Mouse (Mus musculus) midbrain, postnatal 0 days (tissue): Measurements from ENCODE around the gene Gm10198. TPM values are rescaled to one million over a fixed set of nuclear protein-coding genes. Genes with fewer than 3 reads are reported as not detected.

ENCODE experiments used
- ATAC-seq: fragments of 200-750 bp; cut with Nextera tagmentation; 2 replicates; pipeline ENCODE4 v1.8.0; 2017; ENCODE audit warnings: moderate number of reproducible peaks, mild to moderate bottlenecking, moderate TSS enrichment, moderate library complexity; ENCODE audit not compliant: low FRiP score
- DNase-seq: peaks from one replicate; pipeline ENCODE4 v3.0.0-alpha.2; 2015; ENCODE audit warnings: low spot score
- H3K27ac ChIP-seq: fragments of 300-500 bp; sonication (generic); 2 replicates; pipeline ENCODE4 v1.5.1; 2014; ENCODE audit warnings: low read depth, mild to moderate bottlenecking, low read length, mixed read lengths
- H3K27me3 ChIP-seq: fragments of 300-500 bp; sonication (generic); 2 replicates; pipeline ENCODE4 v1.6.1; 2014; ENCODE audit warnings: low read length, control low read depth, mixed read lengths; ENCODE audit not compliant: insufficient read depth
- H3K36me3 ChIP-seq: fragments of 300-500 bp; sonication (generic); 2 replicates; pipeline ENCODE4 v1.6.1; 2014; ENCODE audit warnings: low read length, control low read depth, mixed read lengths; ENCODE audit not compliant: insufficient read depth
- H3K4me1 ChIP-seq: fragments of 300-500 bp; sonication (generic); 2 replicates; pipeline ENCODE4 v1.6.1; 2014; ENCODE audit warnings: mild to moderate bottlenecking, control low read depth, antibody characterized with exemption, low read length, mixed read lengths; ENCODE audit not compliant: insufficient read depth
- H3K4me2 ChIP-seq: fragments of 300-500 bp; sonication (generic); 2 replicates; pipeline ENCODE4 v1.6.1; 2014; ENCODE audit warnings: low read depth, mild to moderate bottlenecking, low read length, mixed read lengths; ENCODE audit not compliant: poor library complexity, severe bottlenecking
- H3K4me3 ChIP-seq: fragments of 300-500 bp; sonication (generic); 2 replicates; pipeline ENCODE4 v1.5.1; 2014; ENCODE audit warnings: low read depth, mild to moderate bottlenecking, low read length, moderate library complexity
- H3K9ac ChIP-seq: fragments of 300-500 bp; sonication (generic); replicated peaks from 2 replicates; pipeline ENCODE4 v1.6.1; 2014; ENCODE audit warnings: mild to moderate bottlenecking, low read length, moderate library complexity, mixed read lengths; ENCODE audit not compliant: poor library complexity, severe bottlenecking
- H3K9me3 ChIP-seq: fragments of 300-500 bp; sonication (generic); 2 replicates; pipeline ENCODE4 v1.6.1; 2016; ENCODE audit warnings: low read length, control low read depth
- CTCF ChIP-seq: IDR thresholded peaks from 2 replicates; pipeline ENCODE4 v1.5.1; 2016; ENCODE audit warnings: antibody characterized with exemption, mild to moderate bottlenecking
- WGBS: fragments of 180-500 bp; shearing (Covaris S2); extraction: QIAGEN DNeasy Blood & Tissue Kit; methylation state at CpG from one replicate; pipeline ENCODE4 v1.1.7; 2014; 5-methylcytosine and 5-hydroxymethylcytosine counted together
- polyA plus RNA-seq: library from polyadenylated mRNA; unstranded; fragments of >200 nt; fragmentation: Nextera tagmentation; extraction: Ambion mirVana; gene quantifications from 2 replicates; pipeline ENCODE4 v1.2.1, GENCODE M21; 2015
- total RNA-seq: library from RNA; depleted of rRNA; stranded (reverse); fragments of >200 nt; gene quantifications from 2 replicates; pipeline ENCODE4 v1.2.3, GENCODE M21; 2014

Gene Gm10198
- total and polyA plus RNA-seq, 2 experiments from 2014 or later: not detected

- ATAC-seq: no peak
- H3K27me3 ChIP-seq: no peaks in the 10 kb centered on the region
- no peaks in the 10 kb centered on the region for H3K9me3 ChIP-seq
- 77% methylated on average over 4 of the region's 4 CpGs for WGBS
- no peak for TF ChIP-seq CTCF
- no peak overlapping the region for H3K4me2 ChIP-seq
- no peak for DNase-seq
- H3K4me1 ChIP-seq: no peaks in the 10 kb centered on the region
- no peak overlapping the region for H3K27ac ChIP-seq
- no peak overlapping the region for H3K9ac ChIP-seq
- H3K36me3 ChIP-seq: no peaks in the 10 kb centered on the region
- H3K4me3 ChIP-seq: no peak overlapping the region
Observed at GRCm38 (mm10) chr13:111556375-111556774, 36.2 kb upstream of the Gm10198 start.

GRCm38 (mm10) chr13:111560152-111560551, 32.4 kb upstream of the Gm10198 start:
- 91% methylated on average over 3 of the region's 3 CpGs for WGBS
- Histone ChIP-seq H3K9ac (no peak overlapping the region), H3K27ac (no peak overlapping the region), H3K4me3 (no peak overlapping the region), H3K9me3 (no peaks in the 10 kb centered on the region), H3K27me3 (no peaks in the 10 kb centered on the region), H3K36me3 (no peaks in the 10 kb centered on the region), H3K4me2 (no peak overlapping the region), H3K4me1 (no peaks in the 10 kb centered on the region)
- 0 out of 2 replicates have a peak, but pooled peaks have one; percentile 11 for TF ChIP-seq CTCF
- ATAC-seq (no peak), DNase-seq (no peak)

GRCm38 (mm10) chr13:111562595-111562994, 30.0 kb upstream of the Gm10198 start:
- no peak overlapping the region for H3K9ac ChIP-seq
- H3K4me1 ChIP-seq: no peaks in the 10 kb centered on the region
- H3K9me3 ChIP-seq: no peaks in the 10 kb centered on the region
- no peak for TF ChIP-seq CTCF
- no peaks in the 10 kb centered on the region for H3K27me3 ChIP-seq
- no peak overlapping the region for H3K4me2 ChIP-seq
- H3K27ac ChIP-seq: no peak overlapping the region
- ATAC-seq: no peak
- H3K4me3 ChIP-seq: no peak overlapping the region
- DNase-seq: no peak
- H3K36me3 ChIP-seq: no peaks in the 10 kb centered on the region
- 79% methylated on average over 5 of the region's 5 CpGs for WGBS

GRCm38 (mm10) chr13:111574196-111574595, 18.4 kb upstream of the Gm10198 start:
- no peaks in the 10 kb centered on the region for H3K9me3 ChIP-seq
- no peak overlapping the region for H3K4me3 ChIP-seq
- no peak overlapping the region for H3K4me2 ChIP-seq
- H3K27ac ChIP-seq: no peak overlapping the region
- 47% methylated on average over 4 of the region's 4 CpGs for WGBS
- peak; percentile 60 for TF ChIP-seq CTCF
- ATAC-seq (no peak), DNase-seq (peak; percentile 23)
- H3K27me3 ChIP-seq: no peaks in the 10 kb centered on the region
- no peak overlapping the region for H3K9ac ChIP-seq
- no peaks in the 10 kb centered on the region for H3K36me3 ChIP-seq
- H3K4me1 ChIP-seq: no peaks in the 10 kb centered on the region

- WGBS: 96% methylated on average over 11 of the region's 11 CpGs
- H3K9ac ChIP-seq: no peak overlapping the region
- no peak overlapping the region for H3K27ac ChIP-seq
- H3K36me3 ChIP-seq: no peaks in the 10 kb centered on the region
- no peaks in the 10 kb centered on the region for H3K27me3 ChIP-seq
- no peaks in the 10 kb centered on the region for H3K9me3 ChIP-seq
- no peak for TF ChIP-seq CTCF
- H3K4me3 ChIP-seq: no peak overlapping the region
- DNase-seq (no peak), ATAC-seq (no peak)
- H3K4me2 ChIP-seq: no peak overlapping the region
- H3K4me1 ChIP-seq: no peaks in the 10 kb centered on the region
Observed at GRCm38 (mm10) chr13:111577177-111577576, 15.4 kb upstream of the Gm10198 start.

- no peak for TF ChIP-seq CTCF
- no peak for ATAC-seq
- H3K4me3 ChIP-seq: no peak overlapping the region
- no peaks in the 10 kb centered on the region for H3K9me3 ChIP-seq
- H3K4me2 ChIP-seq: no peak overlapping the region
- no peak overlapping the region for H3K9ac ChIP-seq
- 95% methylated on average over 10 of the region's 10 CpGs for WGBS
- H3K36me3 ChIP-seq: no peaks in the 10 kb centered on the region
- no peak overlapping the region for H3K27ac ChIP-seq
- no peaks in the 10 kb centered on the region for H3K27me3 ChIP-seq
- no peaks in the 10 kb centered on the region for H3K4me1 ChIP-seq
- DNase-seq: no peak
Observed at GRCm38 (mm10) chr13:111580054-111580453, 12.5 kb upstream of the Gm10198 start.
